Mouse (Mus musculus): Measurements from ENCODE around the gene Il12a. TPM values are rescaled to one million over a fixed set of nuclear protein-coding genes. Genes with fewer than 3 reads are reported as not detected.

Gene Il12a
- polyA plus RNA-seq, 1 experiment from 2014 or later = 0.53 TPM

- no peak overlapping the region for H3K27ac ChIP-seq (ENCODE audit: low read depth, low read length)
Measured at GRCm38 (mm10) chr3:68691938-68692599, 1.6 kb downstream of the Il12a start.

GRCm38 (mm10) chr3:68692600-68693225 is 2.3 kb downstream of the Il12a start:
- no peak overlapping the region for H3K4me2 ChIP-seq

More at GRCm38 (mm10) chr3:68691938-68692599, 1.6 kb downstream of the Il12a start:
- 61% methylated on average over 7 of the region's 7 CpGs for WGBS (ENCODE audit: insufficient replicate concordance)
- Histone ChIP-seq H3K36me3 (ENCODE audit: control insufficient read depth, insufficient read depth, low read length) (no peaks in the 10 kb centered on the region), H3K4me3 (ENCODE audit: low read depth, low read length) (no peak overlapping the region), H3K4me2 (no peak overlapping the region), H3K27me3 (ENCODE audit: control insufficient read depth, insufficient read depth, low read length) (no peaks in the 10 kb centered on the region), H3K4me1 (ENCODE audit: control insufficient read depth, insufficient read depth, low read length) (0 out of 2 replicates have a peak, but pooled peaks cover 2% of the 10 kb centered on the region), H3K9ac (ENCODE audit: low read depth, low read length) (no peak overlapping the region), H3K9me3 (replicated peaks; ENCODE audit: control insufficient read depth, low read length) (no peaks in the 10 kb centered on the region)
- ATAC-seq (replicated peaks; ENCODE audit: insufficient number of reproducible peaks, low FRiP score, low TSS enrichment) = no peak

GRCm38 (mm10) chr3:68693441-68694048 is 3.1 kb downstream of the Il12a start:
- Histone ChIP-seq H3K27me3 (ENCODE audit: control insufficient read depth, insufficient read depth, low read length) (no peaks in the 10 kb centered on the region), H3K4me3 (ENCODE audit: low read depth, low read length) (no peak overlapping the region), H3K27ac (ENCODE audit: low read depth, low read length) (no peak overlapping the region), H3K9ac (ENCODE audit: low read depth, low read length) (no peak overlapping the region), H3K9me3 (replicated peaks; ENCODE audit: control insufficient read depth, low read length) (no peaks in the 10 kb centered on the region), H3K36me3 (ENCODE audit: control insufficient read depth, insufficient read depth, low read length) (no peaks in the 10 kb centered on the region), H3K4me1 (ENCODE audit: control insufficient read depth, insufficient read depth, low read length) (0 out of 2 replicates have a peak, but pooled peaks cover 2% of the 10 kb centered on the region), H3K4me2 (no peak overlapping the region)
- no peak for ATAC-seq (replicated peaks; ENCODE audit: insufficient number of reproducible peaks, low FRiP score, low TSS enrichment)
- WGBS (ENCODE audit: insufficient replicate concordance) = 45% methylated on average over 11 of the region's 11 CpGs

More at GRCm38 (mm10) chr3:68692600-68693225, 2.3 kb downstream of the Il12a start:
- Histone ChIP-seq H3K27ac (ENCODE audit: low read depth, low read length) (no peak overlapping the region), H3K9ac (ENCODE audit: low read depth, low read length) (no peak overlapping the region), H3K36me3 (ENCODE audit: control insufficient read depth, insufficient read depth, low read length) (no peaks in the 10 kb centered on the region), H3K9me3 (replicated peaks; ENCODE audit: control insufficient read depth, low read length) (no peaks in the 10 kb centered on the region), H3K27me3 (ENCODE audit: control insufficient read depth, insufficient read depth, low read length) (no peaks in the 10 kb centered on the region), H3K4me1 (ENCODE audit: control insufficient read depth, insufficient read depth, low read length) (0 out of 2 replicates have a peak, but pooled peaks cover 2% of the 10 kb centered on the region), H3K4me3 (ENCODE audit: low read depth, low read length) (no peak overlapping the region)
- no peak for ATAC-seq (replicated peaks; ENCODE audit: insufficient number of reproducible peaks, low FRiP score, low TSS enrichment)
- WGBS (ENCODE audit: insufficient replicate concordance) = 82% methylated on average over 11 of the region's 11 CpGs

GRCm38 (mm10) chr3:68695321-68695720 is 4.9 kb downstream of the Il12a start:
- H3K4me2 ChIP-seq = no peak overlapping the region
- no peak overlapping the region for H3K27ac ChIP-seq (ENCODE audit: low read depth, low read length)
- H3K36me3 ChIP-seq (ENCODE audit: control insufficient read depth, insufficient read depth, low read length) = no peaks in the 10 kb centered on the region
- no peak overlapping the region for H3K4me3 ChIP-seq (ENCODE audit: low read depth, low read length)
- 0 out of 2 replicates have a peak, but pooled peaks cover 2% of the 10 kb centered on the region for H3K4me1 ChIP-seq (ENCODE audit: control insufficient read depth, insufficient read depth, low read length)
- no peaks in the 10 kb centered on the region for H3K27me3 ChIP-seq (ENCODE audit: control insufficient read depth, insufficient read depth, low read length)
- H3K9me3 ChIP-seq (replicated peaks; ENCODE audit: control insufficient read depth, low read length) = no peaks in the 10 kb centered on the region
- 85% methylated on average over 5 of the region's 5 CpGs for WGBS (ENCODE audit: insufficient replicate concordance)
- no peak for ATAC-seq (replicated peaks; ENCODE audit: insufficient number of reproducible peaks, low FRiP score, low TSS enrichment)
- no peak overlapping the region for H3K9ac ChIP-seq (ENCODE audit: low read depth, low read length)

GRCm38 (mm10) chr3:68696495-68697200 is 6.2 kb downstream of the Il12a start:
- Histone ChIP-seq H3K27ac (ENCODE audit: low read depth, low read length) (no peak overlapping the region), H3K9me3 (replicated peaks; ENCODE audit: control insufficient read depth, low read length) (no peaks in the 10 kb centered on the region), H3K4me1 (ENCODE audit: control insufficient read depth, insufficient read depth, low read length) (0 out of 2 replicates have a peak, but pooled peaks cover 2% of the 10 kb centered on the region), H3K36me3 (ENCODE audit: control insufficient read depth, insufficient read depth, low read length) (no peaks in the 10 kb centered on the region), H3K27me3 (ENCODE audit: control insufficient read depth, insufficient read depth, low read length) (no peaks in the 10 kb centered on the region), H3K9ac (ENCODE audit: low read depth, low read length) (no peak overlapping the region), H3K4me2 (no peak overlapping the region), H3K4me3 (ENCODE audit: low read depth, low read length) (no peak overlapping the region)
- ATAC-seq (replicated peaks; ENCODE audit: insufficient number of reproducible peaks, low FRiP score, low TSS enrichment) = no peak
- 84% methylated on average over 3 of the region's 3 CpGs for WGBS (ENCODE audit: insufficient replicate concordance)

GRCm38 (mm10) chr3:68698601-68699000 is 8.2 kb downstream of the Il12a start:
- Histone ChIP-seq H3K9me3 (replicated peaks; ENCODE audit: control insufficient read depth, low read length) (no peaks in the 10 kb centered on the region), H3K4me2 (no peak overlapping the region), H3K4me1 (ENCODE audit: control insufficient read depth, insufficient read depth, low read length) (no peaks in the 10 kb centered on the region), H3K36me3 (ENCODE audit: control insufficient read depth, insufficient read depth, low read length) (no peaks in the 10 kb centered on the region), H3K27ac (ENCODE audit: low read depth, low read length) (no peak overlapping the region), H3K9ac (ENCODE audit: low read depth, low read length) (no peak overlapping the region), H3K4me3 (ENCODE audit: low read depth, low read length) (no peak overlapping the region), H3K27me3 (ENCODE audit: control insufficient read depth, insufficient read depth, low read length) (no peaks in the 10 kb centered on the region)
- 85% methylated on average over 3 of the region's 3 CpGs for WGBS (ENCODE audit: insufficient replicate concordance)
- no peak for ATAC-seq (replicated peaks; ENCODE audit: insufficient number of reproducible peaks, low FRiP score, low TSS enrichment)

GRCm38 (mm10) chr3:68700091-68700490 is 9.6 kb downstream of the Il12a start:
- H3K4me2 ChIP-seq = no peak overlapping the region
- 71% methylated on average over 4 of the region's 4 CpGs for WGBS (ENCODE audit: insufficient replicate concordance)
- no peaks in the 10 kb centered on the region for H3K9me3 ChIP-seq (replicated peaks; ENCODE audit: control insufficient read depth, low read length)
- no peaks in the 10 kb centered on the region for H3K27me3 ChIP-seq (ENCODE audit: control insufficient read depth, insufficient read depth, low read length)
- H3K4me3 ChIP-seq (ENCODE audit: low read depth, low read length) = no peak overlapping the region
- H3K36me3 ChIP-seq (ENCODE audit: control insufficient read depth, insufficient read depth, low read length) = no peaks in the 10 kb centered on the region
- no peak overlapping the region for H3K27ac ChIP-seq (ENCODE audit: low read depth, low read length)
- H3K9ac ChIP-seq (ENCODE audit: low read depth, low read length) = no peak overlapping the region
- H3K4me1 ChIP-seq (ENCODE audit: control insufficient read depth, insufficient read depth, low read length) = no peaks in the 10 kb centered on the region
- ATAC-seq (replicated peaks; ENCODE audit: insufficient number of reproducible peaks, low FRiP score, low TSS enrichment) = no peak

- ATAC-seq (replicated peaks; ENCODE audit: insufficient number of reproducible peaks, low FRiP score, low TSS enrichment) = no peak
- Histone ChIP-seq H3K4me2 (no peak overlapping the region), H3K4me1 (ENCODE audit: control insufficient read depth, insufficient read depth, low read length) (no peaks in the 10 kb centered on the region), H3K4me3 (ENCODE audit: low read depth, low read length) (no peak overlapping the region), H3K9me3 (replicated peaks; ENCODE audit: control insufficient read depth, low read length) (no peaks in the 10 kb centered on the region), H3K36me3 (ENCODE audit: control insufficient read depth, insufficient read depth, low read length) (no peaks in the 10 kb centered on the region), H3K9ac (ENCODE audit: low read depth, low read length) (no peak overlapping the region), H3K27me3 (ENCODE audit: control insufficient read depth, insufficient read depth, low read length) (no peaks in the 10 kb centered on the region), H3K27ac (ENCODE audit: low read depth, low read length) (no peak overlapping the region)
- whole genome bisulfite sequencing (ENCODE audit: insufficient replicate concordance) = 85% methylated on average over 10 of the region's 10 CpGs
Measured at GRCm38 (mm10) chr3:68706307-68706706, 15.9 kb downstream of the Il12a start.
